Mouse (Mus musculus) G1E (cell line): Measurements from ENCODE around the gene Best2. TPM values are rescaled to one million over a fixed set of nuclear protein-coding genes. Genes with fewer than 3 reads are reported as not detected.

Experiments
- ATAC-seq: 2 replicates; pipeline ENCODE4 v1.8.0; 2016; ENCODE audit warnings: mild to moderate bottlenecking; ENCODE audit not compliant: insufficient number of reproducible peaks, poor library complexity, low FRiP score, severe bottlenecking; ENCODE audit errors: extremely low read depth
- DNase-seq: peaks from one replicate; pipeline ENCODE4 v3.0.0; 2012; ENCODE audit warnings: low spot score
- H3K27me3 ChIP-seq: 2 replicates; pipeline ENCODE4 v1.6.1; 2012; ENCODE audit warnings: mild to moderate bottlenecking, low read length, inconsistent platforms; ENCODE audit not compliant: insufficient read depth
- H3K36me3 ChIP-seq: replicated peaks from 2 replicates; pipeline ENCODE3; 2012; ENCODE audit warnings: mild to moderate bottlenecking, inconsistent platforms
- H3K4me1 ChIP-seq: 2 replicates; pipeline ENCODE4 v1.6.1; 2012; ENCODE audit warnings: low read depth, low read length, inconsistent platforms, mixed read lengths; ENCODE audit not compliant: insufficient read depth
- H3K4me3 ChIP-seq: 2 replicates; pipeline ENCODE4 v1.5.1; 2012; ENCODE audit warnings: low read depth, mild to moderate bottlenecking, inconsistent platforms, low read length, moderate library complexity, mixed read lengths
- H3K9me3 ChIP-seq: replicated peaks from 2 replicates; pipeline ENCODE4 v1.6.1; 2012; ENCODE audit warnings: inconsistent platforms
- CTCF ChIP-seq: IDR thresholded peaks from 2 replicates; pipeline ENCODE4 v1.5.1; 2012; ENCODE audit warnings: low read depth, low read length, inconsistent platforms, mixed read lengths
- GATA1 ChIP-seq: IDR thresholded peaks from 2 replicates; pipeline ENCODE4 v1.6.1; 2012; ENCODE audit warnings: borderline replicate concordance, low read length, inconsistent platforms, mixed read lengths
- GATA2 ChIP-seq: IDR thresholded peaks from 2 replicates; pipeline ENCODE4 v1.6.1; 2012; ENCODE audit warnings: low read depth, low read length, inconsistent platforms, borderline replicate concordance
- POLR2AphosphoS5 ChIP-seq: IDR thresholded peaks from 2 replicates; pipeline ENCODE4 v1.6.1; 2012; ENCODE audit warnings: low read depth, low read length, inconsistent platforms; ENCODE audit not compliant: insufficient replicate concordance
- TAL1 ChIP-seq: conservative IDR thresholded peaks from 2 replicates; pipeline ENCODE4 v1.6.1; 2012; ENCODE audit warnings: low read depth, low read length, inconsistent platforms, mixed read lengths
- polyA plus RNA-seq: library from polyadenylated mRNA; stranded (reverse); fragments of >175 nt; gene quantifications from 2 replicates; pipeline ENCODE4 v1.2.3, GENCODE M21; 2012
- total RNA-seq, 2 experiments: library from RNA; stranded (forward) in 1 of 2; stranded (reverse) in 1 of 2; fragments of 200-1000 nt in 1 of 2; fragments of >200 nt in 1 of 2; fragmentation: Nextera tagmentation in 1 of 2; gene quantifications; 2 replicates each; pipeline ENCODE4 v1.2.3; 2014 to 2017

The Best2 gene
- total RNA-seq (2014; fragmentation: Nextera tagmentation), result not detected in 2 replicates
- total RNA-seq (2017), result 0.12 TPM in 1 of 2 replicates, not detected in the other
- polyA plus RNA-seq, result not detected in 2 replicates

- TF ChIP-seq POLR2AphosphoS5, result no peak
- TF ChIP-seq GATA1, result no peak
- TF ChIP-seq CTCF, result no peak
- TF ChIP-seq TAL1, result no peak
- TF ChIP-seq GATA2, result no peak
- ATAC-seq (no peak), DNase-seq (no peak)
- Histone ChIP-seq H3K4me1 (peaks cover 18% of the 10 kb centered on the region), H3K4me3 (no peak within 1 kb of the TSS; the same call in 1 of the 2 replicates), H3K9me3 (no peaks in the 10 kb centered on the region), H3K36me3 (peaks cover 29% of the 10 kb centered on the region), H3K27me3 (peaks cover 35% of the 10 kb centered on the region)
These were observed at the start of gene Best2 for GRCm38 (mm10) chr8:85014431-85014830. Gene Best2, minus strand, starts transcription at chr8:85014531.

- no peak for DNase-seq
- Histone ChIP-seq H3K4me3 (no peak overlapping the region), H3K36me3 (peaks cover 65% of the 10 kb centered on the region)
These were observed 48.3 kb upstream of the Best2 start for GRCm38 (mm10) chr8:85062603-85063002.

DNA sequence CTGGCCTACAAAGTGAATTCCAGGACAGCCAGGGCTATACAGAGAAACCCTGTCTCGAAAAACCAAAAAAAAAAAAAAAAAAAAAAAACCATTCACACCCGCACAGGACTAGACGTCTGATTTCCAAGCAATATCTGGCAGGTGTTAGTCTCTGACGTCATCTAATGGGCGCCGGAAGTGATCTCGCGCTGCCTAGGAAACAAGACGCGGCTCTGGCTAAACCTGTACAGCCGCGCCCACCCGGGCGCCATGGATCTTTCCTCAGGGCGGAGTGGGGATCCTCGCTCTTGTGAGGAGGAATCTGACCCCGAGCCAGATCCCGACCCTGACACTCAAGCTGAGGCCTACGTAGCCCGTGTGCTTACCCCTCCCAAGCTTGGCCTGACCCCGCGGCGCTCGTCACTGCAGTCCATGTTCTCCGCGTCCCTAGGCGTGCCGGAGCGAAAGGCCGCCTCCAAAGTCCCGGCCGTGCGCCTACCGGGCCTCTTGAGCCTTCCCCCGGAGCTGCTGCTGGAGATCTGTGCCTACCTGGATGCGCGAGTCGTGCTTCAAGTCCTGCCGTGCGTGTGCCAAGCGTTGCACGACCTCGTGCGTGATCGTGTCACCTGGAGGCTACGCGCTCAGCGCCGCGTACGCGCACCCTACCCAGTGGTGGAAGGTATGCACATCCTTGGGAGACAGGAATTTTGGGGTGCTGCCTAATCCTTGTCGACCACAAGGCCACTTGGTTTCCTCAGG, 45.7 kb upstream of the Best2 start, which contains the start of gene Fbxw9:
TSS of gene Fbxw9 (plus strand) at position 177 of the 738 bp plus-strand sequence.
- TF ChIP-seq TAL1 (no peak), POLR2AphosphoS5 (peak; percentile 87)
- Histone ChIP-seq H3K27me3 (no peaks in the 10 kb centered on the region), H3K4me1 (peaks cover 23% of the 10 kb centered on the region), H3K9me3 (no peaks in the 10 kb centered on the region), H3K36me3 (peaks cover 65% of the 10 kb centered on the region), H3K4me3 (peak within 1 kb of the TSS; percentile 99)
- peak; percentile 86 for DNase-seq
- peak; percentile 75; the same call in 1 of the 2 replicates for ATAC-seq

More at GRCm38 (mm10) chr8:85062603-85063002, 48.3 kb upstream of the Best2 start:
- no peaks in the 10 kb centered on the region for H3K27me3 ChIP-seq
- H3K9me3 ChIP-seq, result no peaks in the 10 kb centered on the region
- no peak for TF ChIP-seq TAL1
- TF ChIP-seq GATA2, result no peak
- no peak for TF ChIP-seq GATA1
- no peak for TF ChIP-seq POLR2AphosphoS5
- no peak for TF ChIP-seq CTCF
- peaks cover 29% of the 10 kb centered on the region for H3K4me1 ChIP-seq
- no peak for ATAC-seq

GRCm38 (mm10) chr8:85057367-85057766, 43.0 kb upstream of the Best2 start:
- TF ChIP-seq GATA2 (no peak), POLR2AphosphoS5 (no peak), TAL1 (no peak), CTCF (no peak), GATA1 (no peak)
- Histone ChIP-seq H3K36me3 (peaks cover 73% of the 10 kb centered on the region), H3K4me3 (no peak overlapping the region), H3K27me3 (no peaks in the 10 kb centered on the region), H3K4me1 (peaks cover 28% of the 10 kb centered on the region), H3K9me3 (no peaks in the 10 kb centered on the region)
- ATAC-seq (no peak), DNase-seq (no peak)

DNA sequence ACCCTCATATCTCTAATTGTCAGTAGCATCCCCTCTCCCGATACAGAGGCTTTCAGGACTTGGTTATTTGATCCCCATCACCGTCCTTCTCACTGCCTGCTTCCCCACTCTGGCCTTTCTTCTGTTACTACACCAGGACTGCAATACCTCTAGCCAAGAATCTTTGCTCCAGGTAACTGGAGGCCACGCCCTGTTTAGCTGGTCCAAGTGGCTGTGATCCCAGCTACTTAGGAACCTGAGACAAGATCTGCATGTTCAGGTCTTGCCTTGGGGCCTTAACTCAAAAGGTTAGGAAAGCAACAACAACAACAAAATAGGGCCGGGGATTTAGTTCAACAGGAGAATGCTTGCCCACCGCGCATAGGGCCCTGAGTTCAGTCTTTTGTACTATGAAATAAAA, 29.3 kb upstream of the Best2 start:
- peaks cover 94% of the 10 kb centered on the region for H3K36me3 ChIP-seq
- H3K9me3 ChIP-seq, result no peaks in the 10 kb centered on the region
- peaks cover 69% of the 10 kb centered on the region for H3K4me1 ChIP-seq
- H3K27me3 ChIP-seq, result no peaks in the 10 kb centered on the region
- TF ChIP-seq TAL1 (no peak), CTCF (no peak), POLR2AphosphoS5 (no peak), GATA1 (no peak), GATA2 (no peak)
- ATAC-seq (no peak), DNase-seq (no peak)
- no peak overlapping the region for H3K4me3 ChIP-seq

DNA sequence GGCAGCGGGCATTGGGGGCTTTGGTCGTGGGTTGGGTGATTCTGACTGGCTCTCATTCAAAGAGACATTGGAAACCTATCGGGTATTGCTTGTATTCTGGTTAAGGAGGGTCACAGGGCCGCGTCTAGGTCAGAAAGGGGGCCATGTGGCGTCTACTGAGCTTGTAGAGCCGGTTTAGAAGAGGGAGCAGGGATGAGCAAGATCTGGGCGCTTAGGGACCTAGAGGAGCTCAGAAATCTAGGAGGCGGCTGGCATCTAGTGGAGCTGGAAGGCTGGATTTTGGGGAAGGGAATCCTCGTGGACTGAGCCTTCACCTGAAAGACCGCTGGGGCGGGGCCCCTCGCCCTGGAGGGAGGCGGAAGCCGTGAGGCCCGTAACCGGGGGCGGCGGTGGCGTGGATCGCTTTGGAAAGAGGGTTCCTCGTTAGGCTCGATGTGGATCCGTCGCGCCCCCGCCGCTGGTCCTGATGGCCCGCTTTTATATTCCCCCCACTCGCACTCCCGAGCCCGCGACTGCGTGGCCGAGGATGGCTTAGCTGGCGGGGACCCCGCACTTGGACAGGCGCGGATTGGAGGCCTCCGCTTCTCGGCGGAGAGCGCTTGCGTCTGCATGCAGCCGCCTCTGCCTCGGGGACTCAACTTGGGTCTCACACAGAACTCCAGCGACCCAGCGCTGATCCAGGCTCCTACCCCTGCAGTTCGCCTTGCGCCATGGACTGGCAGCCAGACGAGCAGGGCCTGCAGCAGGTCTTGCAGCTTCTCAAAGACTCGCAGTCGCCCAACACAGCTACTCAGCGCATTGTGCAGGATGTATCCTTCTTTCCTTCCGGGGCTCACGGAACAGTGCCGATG, 23.6 kb upstream of the Best2 start:
- Histone ChIP-seq H3K27me3 (no peaks in the 10 kb centered on the region), H3K36me3 (peaks cover 61% of the 10 kb centered on the region), H3K9me3 (no peaks in the 10 kb centered on the region), H3K4me1 (peaks cover 59% of the 10 kb centered on the region), H3K4me3 (peak overlapping the region; percentile 90)
- TF ChIP-seq POLR2AphosphoS5 (no peak; the same call in 1 of the 2 replicates), GATA2 (no peak), CTCF (no peak), TAL1 (no peak), GATA1 (no peak)
- DNase-seq, result peak; percentile 64
- ATAC-seq, result no peak
